Mouse (Mus musculus) embryonic facial prominence, embryonic 11.5 days (tissue): ENCODE measurements at regions not wholly inside any gene's neighbourhood (a gene's known extent, or its start where the extent isn't known, plus 50 kb on each side); places are given as distances from the start of the nearest gene placed in this dataset.

Source experiments
- ATAC-seq: fragments of 200-750 bp; cut with Nextera tagmentation; replicated peaks from 2 replicates; pipeline ENCODE4 v1.8.0; 2017; ENCODE audit warnings: low read depth; ENCODE audit not compliant: insufficient number of reproducible peaks, low FRiP score, low TSS enrichment
- DNase-seq: peaks from one replicate; pipeline ENCODE4 v3.0.0-alpha.2; 2015; ENCODE audit warnings: low spot score
- H3K27ac ChIP-seq: fragments of 300-500 bp; sonication (generic); replicated peaks from 2 replicates; pipeline ENCODE4 v1.5.1; 2014; ENCODE audit warnings: mild to moderate bottlenecking, low read depth, low read length, control low read depth
- H3K27me3 ChIP-seq: fragments of 300-500 bp; sonication (generic); 2 replicates; pipeline ENCODE4 v1.6.1; 2014; ENCODE audit warnings: mild to moderate bottlenecking, low read length, moderate library complexity, mixed read lengths; ENCODE audit not compliant: control insufficient read depth, insufficient read depth
- H3K36me3 ChIP-seq: fragments of 300-500 bp; sonication (generic); replicated peaks from 2 replicates; pipeline ENCODE4 v1.6.1; 2014; ENCODE audit warnings: low read depth, mild to moderate bottlenecking, low read length, moderate library complexity, mixed read lengths; ENCODE audit not compliant: control insufficient read depth, insufficient read depth
- H3K4me1 ChIP-seq: fragments of 300-500 bp; sonication (generic); 2 replicates; pipeline ENCODE4 v1.6.1; 2014; ENCODE audit warnings: low read length, mixed read lengths; ENCODE audit not compliant: control insufficient read depth, insufficient read depth
- H3K4me2 ChIP-seq: fragments of 300-500 bp; sonication (generic); 2 replicates; pipeline ENCODE4 v1.6.1; 2014; ENCODE audit warnings: low read depth, mild to moderate bottlenecking, control low read depth, low read length, moderate library complexity
- H3K4me3 ChIP-seq: fragments of 300-500 bp; sonication (generic); 2 replicates; pipeline ENCODE4 v1.5.1; 2014; ENCODE audit warnings: low read depth, low read length, control low read depth
- H3K9ac ChIP-seq: fragments of 300-500 bp; sonication (generic); replicated peaks from 2 replicates; pipeline ENCODE4 v1.6.1; 2014; ENCODE audit warnings: mild to moderate bottlenecking, control low read depth, low read length
- H3K9me3 ChIP-seq: fragments of 300-500 bp; sonication (generic); replicated peaks from 2 replicates; pipeline ENCODE4 v1.6.1; 2016; ENCODE audit warnings: mild to moderate bottlenecking, low read length, inconsistent platforms, mixed read lengths; ENCODE audit not compliant: control insufficient read depth
- WGBS: fragments of 180-500 bp; shearing (Covaris S2); extraction: QIAGEN DNeasy Blood & Tissue Kit; methylation state at CpG from one replicate; pipeline ENCODE4 v1.1.7; 2014; 5-methylcytosine and 5-hydroxymethylcytosine counted together

DNA sequence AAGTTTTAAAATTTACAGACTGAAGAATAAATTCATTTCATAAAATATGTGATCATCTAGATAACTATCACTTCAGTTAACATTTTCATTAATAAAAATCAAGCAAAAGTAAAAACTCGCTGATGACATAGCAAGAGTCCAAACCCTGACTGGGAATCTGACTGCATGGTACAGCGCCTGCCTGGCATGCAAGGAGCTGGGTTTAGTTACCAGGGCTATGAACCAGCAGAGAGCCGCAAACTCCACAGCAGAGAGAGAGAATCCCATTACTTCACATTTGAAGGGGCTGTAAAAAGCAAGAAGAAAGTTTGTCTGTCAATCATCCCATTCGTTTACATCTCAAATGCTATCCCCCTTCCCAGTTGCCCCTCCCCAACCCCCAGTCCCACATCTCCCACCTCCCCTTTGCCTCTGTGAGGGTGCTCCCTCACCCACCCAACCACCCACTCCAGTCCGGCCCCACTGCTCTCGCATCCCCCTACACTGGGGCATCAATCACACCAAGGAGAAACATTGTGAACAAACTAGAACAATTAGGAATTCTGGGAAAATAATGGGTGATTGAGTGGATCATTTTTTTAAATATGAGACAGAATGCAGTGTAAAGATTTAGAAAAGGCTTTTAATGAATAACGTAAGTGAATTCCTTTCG lies 487.6 kb downstream of the Efna5 start:
- no peaks in the 10 kb centered on the region for H3K27me3 ChIP-seq
- 91% methylated on average over 8 of the region's 8 CpGs for WGBS
- H3K36me3 ChIP-seq = no peaks in the 10 kb centered on the region
- H3K4me1 ChIP-seq = no peaks in the 10 kb centered on the region
- H3K9ac ChIP-seq = no peak overlapping the region
- DNase-seq (no peak), ATAC-seq (no peak)
- H3K4me2 ChIP-seq = no peak overlapping the region
- no peaks in the 10 kb centered on the region for H3K9me3 ChIP-seq
- H3K4me3 ChIP-seq = no peak overlapping the region
- H3K27ac ChIP-seq = no peak overlapping the region

DNA sequence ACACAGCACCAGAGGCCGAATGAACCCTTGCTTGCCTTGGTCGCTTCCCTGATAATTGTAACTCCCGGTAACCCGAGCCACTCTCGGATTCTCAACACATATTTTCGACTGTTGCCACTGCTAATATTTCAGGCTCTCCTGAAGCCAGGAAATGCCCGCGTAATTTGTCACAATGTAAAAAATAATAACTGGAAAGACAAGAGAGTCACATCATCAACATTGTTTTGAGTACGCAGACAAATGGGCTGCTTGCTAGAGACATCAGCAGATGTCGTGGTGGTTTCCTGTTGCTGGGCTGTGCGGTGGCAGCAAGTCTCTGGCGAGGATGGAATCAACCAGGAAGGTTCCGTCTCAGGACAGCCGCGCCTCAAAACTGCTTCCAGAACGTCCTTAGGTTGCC lies 497.1 kb downstream of the Efna5 start:
- ATAC-seq (no peak), DNase-seq (peak; percentile 14)
- Histone ChIP-seq H3K9me3 (no peaks in the 10 kb centered on the region), H3K9ac (no peak overlapping the region), H3K27ac (no peak overlapping the region), H3K4me3 (no peak overlapping the region), H3K4me1 (no peaks in the 10 kb centered on the region), H3K4me2 (no peak overlapping the region), H3K36me3 (no peaks in the 10 kb centered on the region), H3K27me3 (no peaks in the 10 kb centered on the region)
- WGBS = 56% methylated on average over 16 of the region's 16 CpGs

DNA sequence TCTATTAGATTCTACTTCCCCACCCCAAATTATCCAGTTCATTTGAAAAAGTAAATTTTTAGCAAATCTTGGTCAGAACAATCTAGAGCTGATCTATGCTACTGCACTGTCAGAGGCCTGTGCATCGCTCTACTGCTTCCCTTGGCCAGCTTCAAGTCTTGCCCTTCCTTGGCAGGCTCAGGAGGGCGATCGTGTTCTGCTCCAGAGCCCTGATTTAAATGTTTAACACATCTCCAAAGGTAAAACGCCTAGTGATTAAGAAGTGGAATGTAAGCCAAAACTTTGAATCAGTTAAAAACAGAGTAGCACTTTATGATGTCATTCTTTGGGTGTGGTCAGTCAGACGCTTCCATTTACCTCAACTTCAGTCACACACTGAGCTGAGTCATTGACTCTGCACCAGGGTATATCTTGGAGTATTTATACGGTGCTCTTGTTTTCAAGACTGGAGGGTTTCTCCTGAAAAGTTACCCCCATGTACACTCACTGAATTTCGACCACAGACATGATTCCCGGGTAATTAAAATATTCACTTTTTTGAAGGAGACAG lies 502.2 kb downstream of the Efna5 start:
- Histone ChIP-seq H3K36me3 (no peaks in the 10 kb centered on the region), H3K4me2 (no peak overlapping the region), H3K9me3 (no peaks in the 10 kb centered on the region), H3K9ac (no peak overlapping the region), H3K4me3 (no peak overlapping the region), H3K27ac (no peak overlapping the region), H3K27me3 (no peaks in the 10 kb centered on the region), H3K4me1 (no peaks in the 10 kb centered on the region)
- WGBS = 89% methylated on average over 8 of the region's 8 CpGs
- no peak for ATAC-seq
- no peak for DNase-seq

DNA sequence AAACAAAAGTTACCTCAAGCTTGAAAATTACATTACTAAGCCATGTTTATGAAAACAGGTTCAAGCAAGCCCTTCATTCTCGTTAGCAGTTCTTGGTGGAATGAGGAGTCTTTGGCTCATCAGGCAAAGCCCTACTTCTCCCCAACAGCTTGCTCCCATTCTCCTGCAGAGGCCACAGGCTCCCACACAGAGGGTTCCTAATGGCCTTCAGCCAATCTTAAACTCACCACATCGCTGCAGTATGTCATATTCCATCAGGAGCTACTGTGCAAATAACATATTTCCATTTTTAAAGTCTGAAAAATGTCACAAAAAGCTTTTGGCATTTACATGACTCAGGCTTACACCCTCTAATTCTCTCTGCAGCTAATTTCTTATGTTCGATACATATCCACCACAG lies 512.0 kb downstream of the Efna5 start:
- Histone ChIP-seq H3K4me1 (no peaks in the 10 kb centered on the region), H3K9me3 (no peaks in the 10 kb centered on the region), H3K27ac (no peak overlapping the region), H3K27me3 (no peaks in the 10 kb centered on the region), H3K9ac (no peak overlapping the region), H3K4me3 (no peak overlapping the region), H3K36me3 (no peaks in the 10 kb centered on the region), H3K4me2 (no peak overlapping the region)
- 85% methylated on average over 3 of the region's 3 CpGs for WGBS
- no peak for ATAC-seq
- DNase-seq = no peak

DNA sequence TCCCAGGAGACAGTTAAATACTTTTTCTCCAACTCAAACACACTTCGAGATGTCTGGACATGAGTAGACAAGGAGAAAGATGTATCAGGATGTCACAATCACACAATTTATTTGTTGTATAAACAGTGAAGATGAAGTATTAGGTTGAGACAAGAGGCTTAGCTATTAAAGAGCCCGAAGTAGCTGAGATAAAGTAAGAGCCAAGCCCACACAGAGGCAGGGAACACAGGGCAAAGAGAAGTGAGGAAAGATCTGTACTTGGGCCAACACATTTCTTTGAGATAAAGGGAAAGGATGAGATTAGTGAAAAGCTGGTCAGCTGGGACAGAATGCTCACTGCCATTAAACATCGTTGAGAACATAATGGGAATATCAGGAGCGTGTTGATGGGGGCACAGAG lies 513.2 kb downstream of the Efna5 start:
- ATAC-seq = no peak
- DNase-seq = no peak
- Histone ChIP-seq H3K36me3 (no peaks in the 10 kb centered on the region), H3K4me2 (no peak overlapping the region), H3K4me3 (no peak overlapping the region), H3K27ac (no peak overlapping the region), H3K27me3 (no peaks in the 10 kb centered on the region), H3K9ac (no peak overlapping the region), H3K9me3 (no peaks in the 10 kb centered on the region), H3K4me1 (no peaks in the 10 kb centered on the region)
- WGBS = 78% methylated on average over 4 of the region's 4 CpGs

DNA sequence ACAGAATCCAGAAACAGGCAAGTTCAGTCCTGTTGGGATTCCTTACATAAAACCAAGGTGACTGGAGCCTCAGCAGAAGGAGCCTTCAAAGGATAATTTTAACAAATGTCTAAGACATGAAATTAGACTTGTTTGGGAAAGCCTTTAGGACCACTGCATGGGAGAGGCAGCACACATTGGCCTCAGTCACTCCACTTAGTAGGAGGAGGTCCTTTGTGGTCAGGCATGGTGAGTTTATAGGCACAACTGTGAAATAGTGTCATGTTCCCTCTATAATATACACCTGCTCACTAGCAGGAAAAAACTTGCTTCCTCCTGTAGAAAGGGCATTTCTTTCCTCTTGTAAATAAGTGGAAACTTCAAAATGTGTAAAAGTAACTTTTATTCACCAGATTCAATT lies 522.8 kb downstream of the Efna5 start:
- Histone ChIP-seq H3K9ac (no peak overlapping the region), H3K27ac (no peak overlapping the region), H3K36me3 (no peaks in the 10 kb centered on the region), H3K4me1 (no peaks in the 10 kb centered on the region), H3K4me2 (no peak overlapping the region), H3K9me3 (no peaks in the 10 kb centered on the region), H3K4me3 (no peak overlapping the region), H3K27me3 (no peaks in the 10 kb centered on the region)
- ATAC-seq (no peak), DNase-seq (no peak)

DNA sequence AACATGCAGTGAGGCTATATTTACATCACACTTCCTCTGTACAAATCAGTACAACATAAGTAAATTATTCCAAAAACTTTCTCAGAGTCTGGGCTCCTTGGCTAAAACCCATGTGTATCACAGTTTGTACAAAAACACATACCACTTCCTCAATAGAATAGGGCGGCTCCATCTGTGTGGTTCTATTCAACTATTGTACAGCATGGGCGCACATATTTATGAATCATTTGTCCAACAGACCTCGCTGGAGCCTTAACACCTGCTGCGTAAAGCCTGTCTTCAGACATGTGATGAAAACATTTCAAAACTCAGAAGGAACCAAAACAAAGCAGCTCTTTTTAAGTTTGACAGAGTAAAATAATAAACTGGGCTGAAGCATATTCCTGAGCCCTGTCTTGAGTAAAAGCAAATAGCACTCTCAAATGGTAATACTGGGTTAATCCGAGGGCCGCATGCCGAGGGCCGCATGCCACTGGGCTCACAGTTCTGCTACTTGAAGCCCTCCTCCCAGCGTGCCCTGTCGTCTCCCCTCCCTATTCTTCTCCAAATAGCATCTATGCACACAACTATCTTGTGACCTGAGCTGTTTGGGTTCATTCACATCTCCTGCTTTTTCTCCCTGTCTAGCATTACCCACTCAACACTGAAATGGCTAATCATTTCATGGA lies 543.1 kb downstream of the Efna5 start:
- no peak overlapping the region for H3K9ac ChIP-seq
- no peaks in the 10 kb centered on the region for H3K4me1 ChIP-seq
- H3K9me3 ChIP-seq = no peaks in the 10 kb centered on the region
- no peak overlapping the region for H3K4me3 ChIP-seq
- WGBS = 67% methylated on average over 10 of the region's 10 CpGs
- DNase-seq (peak; percentile 8), ATAC-seq (peak; percentile 62; the same call in 1 of the 2 replicates)
- no peaks in the 10 kb centered on the region for H3K36me3 ChIP-seq
- no peak overlapping the region for H3K4me2 ChIP-seq
- no peaks in the 10 kb centered on the region for H3K27me3 ChIP-seq
- H3K27ac ChIP-seq = no peak overlapping the region

DNA sequence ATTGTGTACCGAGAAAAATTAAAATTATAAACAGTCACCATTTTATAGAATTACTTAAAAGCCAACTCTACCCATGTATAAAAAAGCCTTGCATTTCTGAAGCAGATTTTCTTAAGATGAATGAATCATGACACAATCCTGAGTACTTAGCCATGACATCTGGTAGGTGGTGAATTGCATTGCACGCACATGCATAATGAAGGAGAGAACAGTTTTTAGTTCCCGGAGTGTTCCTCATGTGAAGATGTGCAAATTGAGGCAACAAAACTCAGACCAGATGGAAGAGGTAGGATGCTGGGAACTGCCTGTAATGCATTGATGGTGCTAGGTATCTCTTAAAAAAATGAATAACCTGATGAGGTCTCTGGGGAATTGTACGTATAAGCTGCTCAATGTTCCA lies 550.9 kb downstream of the Efna5 start:
- no peak for DNase-seq
- Histone ChIP-seq H3K27ac (no peak overlapping the region), H3K9me3 (no peaks in the 10 kb centered on the region), H3K36me3 (no peaks in the 10 kb centered on the region), H3K4me2 (no peak overlapping the region), H3K27me3 (no peaks in the 10 kb centered on the region), H3K4me1 (no peaks in the 10 kb centered on the region), H3K9ac (no peak overlapping the region), H3K4me3 (no peak overlapping the region)
- 84% methylated on average over 4 of the region's 4 CpGs for WGBS
- ATAC-seq = no peak
